Mouse (Mus musculus): ENCODE data around the gene Rnf34.

The Rnf34 gene

GRCm38 (mm10) chr5:122874359-122874758, 24.5 kb downstream of the Rnf34 start:
- DNase-seq: no peak

DNA sequence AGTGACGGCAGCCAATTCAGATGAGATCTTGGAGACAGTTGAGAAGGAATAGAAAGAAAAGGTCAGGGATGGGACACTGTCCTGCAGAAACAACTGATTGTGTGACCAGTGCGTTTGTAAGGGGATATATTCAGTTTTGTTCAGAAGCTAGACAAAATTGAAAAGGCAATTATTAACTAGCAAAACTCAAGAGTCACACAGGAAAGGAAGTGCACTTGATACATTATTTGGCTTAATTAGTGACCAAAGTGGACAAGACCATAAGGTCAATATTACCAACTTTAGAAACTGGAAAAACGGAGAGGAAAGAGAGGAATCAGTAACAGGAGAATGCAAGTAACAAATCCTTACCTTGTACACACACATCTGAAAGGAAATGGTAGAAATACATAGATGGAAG, 26.8 kb downstream of the Rnf34 start:
- no peak for DNase-seq

DNA sequence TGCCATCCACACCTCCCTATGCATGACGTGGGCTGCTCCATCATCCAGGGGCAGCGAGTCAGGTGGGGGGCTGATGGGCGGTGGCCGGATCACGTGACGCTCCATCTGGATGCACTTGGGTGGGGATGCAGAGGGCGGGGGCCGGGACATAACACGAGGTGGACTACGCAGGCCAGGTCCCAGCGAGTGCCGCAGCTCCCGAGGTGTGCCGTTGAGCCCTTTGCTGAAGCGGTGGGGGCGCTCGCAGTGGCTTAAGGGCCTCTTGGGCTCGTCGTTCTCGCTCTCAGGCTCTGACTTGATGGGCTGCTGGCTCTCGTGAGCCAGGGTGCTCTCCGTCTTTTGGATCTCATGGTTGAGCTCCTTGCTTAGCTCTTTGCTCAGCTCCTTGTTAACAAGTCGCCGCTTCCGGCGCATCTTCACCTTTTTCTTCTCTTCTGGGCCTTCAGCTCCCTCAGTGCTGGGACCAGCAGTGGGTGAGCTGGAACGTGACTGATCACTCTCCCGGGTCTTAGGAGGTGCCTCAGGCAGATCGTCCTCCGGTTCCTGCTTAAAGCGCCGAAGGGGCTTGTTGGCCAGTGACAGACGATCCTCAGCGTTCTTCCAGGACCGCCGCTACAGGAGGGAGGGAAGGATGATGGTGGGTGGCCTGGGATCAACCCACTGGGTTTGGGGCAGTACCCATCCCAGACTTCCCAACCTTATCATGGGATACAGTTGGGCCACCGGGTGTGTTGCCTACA, 30.6 kb downstream of the Rnf34 start:
- no peak for DNase-seq

DNA sequence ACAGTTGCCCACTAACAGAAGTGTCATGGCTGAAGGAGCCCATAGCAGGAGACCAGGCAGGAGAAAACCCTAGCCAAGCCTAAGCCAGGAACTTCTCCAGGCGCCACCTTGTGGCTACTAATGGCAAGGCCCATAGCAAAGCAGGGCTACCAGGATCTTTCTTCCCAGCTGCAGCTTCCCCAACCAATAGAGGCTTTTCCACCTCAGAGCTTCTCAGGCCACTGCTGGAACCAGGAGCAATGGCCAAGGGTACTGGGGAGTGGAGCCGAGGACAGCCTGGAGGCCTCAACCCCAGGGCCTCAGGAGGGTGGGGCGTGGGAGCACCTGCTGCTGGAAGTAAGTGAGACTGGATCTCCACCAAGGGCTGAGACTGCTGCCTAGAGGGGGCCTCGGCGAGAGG, 31.5 kb downstream of the Rnf34 start:
- DNase-seq: peak; percentile 49

- no peak for DNase-seq
Measured at GRCm38 (mm10) chr5:122882256-122883050, 32.6 kb downstream of the Rnf34 start.

GRCm38 (mm10) chr5:122883237-122883636, 33.4 kb downstream of the Rnf34 start:
- no peak for DNase-seq

GRCm38 (mm10) chr5:122883652-122884235, 33.9 kb downstream of the Rnf34 start:
- DNase-seq: no peak

GRCm38 (mm10) chr5:122884594-122885348, 34.9 kb downstream of the Rnf34 start:
- DNase-seq: no peak

DNA sequence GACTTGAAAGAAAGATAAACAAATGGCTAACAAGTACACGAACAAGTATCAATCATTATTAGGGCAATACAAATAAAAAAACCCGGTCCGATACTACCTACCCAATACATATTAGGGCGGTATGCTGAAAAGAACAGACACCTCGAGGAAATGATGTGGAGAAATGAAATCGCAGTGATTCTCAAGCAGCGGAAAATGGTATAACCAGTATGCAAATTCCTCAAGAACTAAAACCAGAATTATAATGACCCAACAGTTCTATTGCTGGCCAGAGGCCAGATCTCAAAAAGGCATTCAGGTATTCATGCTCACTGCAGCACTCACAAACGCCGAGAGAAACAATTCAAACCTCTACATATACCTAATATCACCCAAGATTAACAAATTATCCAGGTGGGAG, 37.2 kb downstream of the Rnf34 start:
- DNase-seq: no peak

DNA sequence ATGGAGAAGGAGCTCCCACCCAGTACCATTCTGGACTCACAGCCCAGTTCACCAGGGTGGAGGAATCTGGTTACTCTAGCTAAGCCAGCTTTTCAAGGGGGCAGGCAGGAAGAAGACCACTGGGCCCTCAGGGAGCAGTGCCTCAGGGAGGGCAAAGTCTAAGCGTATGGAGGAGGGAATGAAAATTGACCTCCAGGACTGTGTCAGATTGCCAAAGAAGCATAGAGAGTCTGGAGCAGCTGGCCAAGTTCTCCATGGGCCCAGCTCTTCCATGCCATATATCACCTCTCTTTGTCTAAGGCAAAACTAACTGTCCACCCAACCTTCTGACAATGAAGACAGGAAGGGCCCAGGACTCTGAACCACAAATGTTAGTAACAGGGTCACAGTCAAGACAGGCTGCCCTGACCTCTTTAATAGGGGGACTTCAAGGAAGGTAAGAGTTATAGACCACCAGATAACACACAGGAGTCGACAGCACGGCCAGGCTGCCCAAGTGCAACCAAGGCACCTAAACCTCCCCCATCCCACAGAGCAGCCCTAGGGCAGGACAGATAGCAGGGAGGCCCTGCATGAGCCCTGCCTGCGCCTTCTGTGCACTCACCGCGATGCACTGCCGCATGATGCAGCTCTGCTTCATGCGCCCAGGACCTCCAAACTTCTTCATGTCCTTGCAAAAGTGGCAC, 38.2 kb downstream of the Rnf34 start:
- no peak for DNase-seq

- DNase-seq: no peak
Measured at GRCm38 (mm10) chr5:122888612-122889214, 38.9 kb downstream of the Rnf34 start.

GRCm38 (mm10) chr5:122890396-122890795, 40.5 kb downstream of the Rnf34 start:
- DNase-seq: no peak

GRCm38 (mm10) chr5:122893270-122893669, 43.4 kb downstream of the Rnf34 start:
- no peak for DNase-seq

DNA sequence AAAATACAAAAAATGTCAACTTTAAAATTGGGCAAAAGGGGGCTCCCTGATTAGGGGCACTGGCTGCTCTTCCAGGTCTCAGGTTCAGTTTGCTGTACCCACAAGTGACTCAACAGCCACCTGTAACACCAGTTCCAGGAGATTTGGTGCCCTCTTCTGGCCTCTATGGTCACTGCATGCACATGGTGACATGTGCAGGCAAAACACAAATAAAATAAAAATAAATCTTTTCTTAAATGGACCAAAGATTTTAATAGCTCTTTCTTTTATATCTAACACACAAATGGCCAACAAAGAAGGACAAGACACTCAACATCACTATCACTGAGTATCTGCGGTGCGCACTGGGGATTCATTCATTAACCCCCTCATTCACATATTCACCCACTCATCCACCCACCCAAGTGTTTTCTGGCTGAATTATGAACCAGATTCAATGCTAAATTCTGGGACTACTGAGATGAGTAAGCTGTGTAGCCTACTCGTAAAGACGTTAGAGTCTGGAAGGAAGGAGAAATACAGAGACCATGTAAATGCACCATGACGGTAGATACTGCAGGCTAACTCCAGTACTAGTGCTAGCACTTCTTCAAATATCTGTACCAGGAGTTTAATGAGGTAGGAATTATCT, 44.3 kb downstream of the Rnf34 start:
- DNase-seq: peak; percentile 54

DNA sequence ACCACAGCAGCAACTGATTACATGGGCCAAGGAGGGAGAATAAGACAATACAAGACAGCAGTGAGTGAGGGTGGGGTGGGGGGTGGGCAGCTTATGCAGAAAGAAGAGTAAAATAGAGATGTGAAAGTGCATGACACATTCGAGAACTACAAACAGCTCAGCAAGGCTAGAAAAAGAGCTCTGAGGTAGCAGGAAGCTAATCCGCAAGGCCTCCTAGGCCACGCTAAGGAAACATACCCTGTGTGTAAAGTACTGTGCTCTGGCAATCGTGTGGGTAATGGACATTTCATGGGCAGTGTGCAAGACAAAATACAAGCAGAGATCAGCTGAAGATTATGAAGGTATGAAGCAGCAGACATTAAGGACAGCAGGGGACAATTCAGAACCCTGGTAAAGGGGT, 45.0 kb downstream of the Rnf34 start:
- no peak for DNase-seq

DNA sequence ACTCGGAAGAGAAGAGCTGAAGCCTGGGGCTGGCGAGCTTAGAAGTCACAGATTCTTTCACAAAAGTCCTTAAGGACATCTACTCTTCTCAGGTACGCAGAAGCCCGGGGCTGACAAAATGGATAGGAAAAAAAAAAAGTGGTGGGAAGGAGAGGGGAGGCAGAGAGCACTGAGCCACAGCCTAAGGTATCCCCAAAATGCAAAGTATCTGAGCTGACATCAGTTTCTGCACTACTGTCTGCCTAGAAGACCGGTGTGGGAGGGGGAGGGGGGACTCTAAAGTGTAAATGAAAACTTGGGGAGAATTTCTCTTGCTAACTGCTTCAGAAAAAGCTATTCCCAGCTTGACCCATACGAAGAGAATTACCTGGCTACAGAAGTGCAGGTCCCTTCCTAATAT, 48.3 kb downstream of the Rnf34 start:
- no peak for DNase-seq

DNA sequence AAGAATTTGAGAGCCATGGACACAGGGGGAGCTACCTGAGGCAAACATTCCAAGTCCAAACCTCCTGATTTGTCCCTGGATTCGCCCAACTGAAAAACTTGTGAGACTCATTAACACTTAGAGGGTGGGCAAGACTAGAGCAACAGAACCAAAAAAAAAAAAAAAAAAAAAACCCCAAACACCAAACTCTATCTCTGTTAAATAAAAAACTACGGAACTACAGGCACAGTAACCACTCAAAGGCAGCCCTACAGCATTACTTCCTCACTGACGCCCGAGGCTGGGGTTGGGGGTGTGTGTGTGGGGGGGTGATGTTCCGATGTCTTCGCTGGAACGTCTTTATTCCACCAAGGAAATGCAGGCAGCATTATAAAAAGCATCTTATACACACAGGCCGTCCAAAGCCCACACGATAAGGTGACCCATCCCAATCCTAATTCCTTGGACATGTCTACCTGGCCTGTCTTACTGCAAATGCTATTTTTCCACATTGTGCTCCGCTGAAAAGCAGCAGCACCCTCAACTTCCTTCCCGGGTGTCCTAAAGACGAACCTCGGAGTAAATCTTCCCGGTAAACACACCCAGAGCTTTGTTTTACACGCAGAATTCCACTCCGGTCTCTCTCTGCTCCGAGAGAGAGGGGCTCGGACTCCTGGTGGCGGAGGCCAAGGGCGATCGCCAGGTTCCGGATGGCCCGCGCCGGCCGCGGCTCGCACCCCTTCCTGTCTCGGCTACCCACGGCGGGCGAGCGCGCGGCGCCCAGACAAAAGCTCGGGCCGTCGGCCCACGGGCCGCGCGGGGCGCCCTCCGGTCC, 49.3 kb downstream of the Rnf34 start:
- no peak for DNase-seq

DNA sequence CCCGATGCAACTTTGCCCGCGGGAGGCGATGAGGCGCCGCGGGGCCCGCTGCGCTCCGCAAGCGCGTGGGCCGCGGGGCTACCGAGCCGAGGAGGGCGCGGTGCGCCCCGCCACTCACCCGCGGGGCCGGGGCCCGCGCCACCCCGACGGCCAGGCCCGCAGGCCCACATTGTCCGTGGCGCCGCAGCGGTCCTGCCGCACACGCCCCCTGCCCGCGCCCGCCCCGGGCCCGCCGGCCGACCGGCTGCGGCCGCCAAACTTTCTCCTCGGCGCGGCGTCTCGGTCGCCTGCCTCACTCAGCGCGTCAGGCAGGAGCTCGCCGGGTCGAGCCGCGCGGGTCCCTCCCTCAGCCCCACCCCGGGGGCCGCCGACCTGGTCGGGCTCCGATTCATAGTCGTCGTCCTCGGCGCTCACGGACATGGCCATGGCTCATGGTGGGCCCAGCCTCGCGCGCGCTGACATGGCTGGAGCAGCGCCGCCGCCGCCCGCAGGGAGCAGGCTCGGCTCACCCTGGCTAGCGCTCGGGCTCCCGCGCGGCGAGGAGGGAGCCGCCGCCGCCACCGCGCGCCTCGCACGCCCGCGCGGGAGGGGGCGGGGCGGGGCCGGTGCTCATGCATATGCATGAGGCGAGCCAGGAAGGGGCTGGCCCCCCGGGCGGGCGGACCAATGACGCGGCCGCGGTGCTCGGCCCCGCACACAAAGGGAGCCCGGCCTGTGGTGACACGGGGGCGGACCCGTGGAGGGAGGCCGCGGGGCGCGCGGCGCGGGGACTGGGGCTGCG, 50.1 kb downstream of the Rnf34 start:
- DNase-seq: peak; percentile 92

GRCm38 (mm10) chr5:122900558-122901171, 50.8 kb downstream of the Rnf34 start:
- no peak for DNase-seq

DNA sequence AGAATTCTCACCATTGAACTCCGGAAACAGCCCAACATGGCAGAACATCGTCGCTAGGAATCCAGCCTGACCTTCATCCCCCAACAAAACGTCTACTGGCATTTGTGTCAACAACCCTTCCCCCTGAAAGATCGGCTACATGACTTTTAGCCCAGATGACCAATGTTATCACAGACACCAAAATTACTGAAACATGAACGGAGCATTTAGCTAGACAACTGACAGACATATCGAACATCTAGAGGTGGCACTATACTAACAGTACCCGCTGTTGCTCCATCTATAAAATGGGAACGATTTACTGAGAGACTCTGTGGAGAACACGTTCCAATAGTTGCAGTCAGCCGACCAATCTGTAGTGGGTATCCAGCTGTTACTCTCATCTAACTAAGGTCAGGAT, 51.3 kb downstream of the Rnf34 start:
- no peak for DNase-seq

All from layer of hippocampus, adult 9-11 months (tissue).